In genomic region chr7:67479576-67480413, GRCm38 (mm10) we compare ENCODE assay signal across 10 mouse cellular contexts.
DNase-seq lines count a peak whose midpoint lies in the region; ATAC-seq lines count a peak whose summit lies in the region.
"Had no signal": no experiment of that assay in that cellular context is flagged by ENCODE, and none has a peak within 500 bp of the region (broad histone marks: within the 10 kb centered on the region; RNA-seq: fewer than 3 reads in every experiment).

No protein-coding gene starts in this region.

- H3K36me3 ChIP-seq in kidney, embryonic 14.5 days (ENCODE audit: control insufficient read depth, insufficient read depth, low read length), result no peaks in the 10 kb centered on the region
- H3K36me3 ChIP-seq in heart, embryonic 12.5 days, result no peaks in the 10 kb centered on the region
- H3K36me3 ChIP-seq: hindbrain, embryonic 15.5 days; limb, embryonic 12.5 days; midbrain, embryonic 15.5 days had no signal

- H3K27ac ChIP-seq in kidney, embryonic 14.5 days (ENCODE audit: low read depth, low read length), result no peak overlapping the region
- H3K27ac ChIP-seq in heart, embryonic 12.5 days (ENCODE audit: poor library complexity, severe bottlenecking), result no peak overlapping the region
- H3K27ac ChIP-seq: hindbrain, embryonic 15.5 days; limb, embryonic 12.5 days had no signal

- no peaks in the 10 kb centered on the region for H3K27me3 ChIP-seq in kidney, embryonic 14.5 days (ENCODE audit: control insufficient read depth, insufficient read depth, low read length)
- H3K27me3 ChIP-seq in heart, embryonic 12.5 days (replicated peaks), result no peaks in the 10 kb centered on the region
- H3K27me3 ChIP-seq: hindbrain, embryonic 15.5 days; limb, embryonic 12.5 days; midbrain, embryonic 15.5 days had no signal

- no peaks in the 10 kb centered on the region for H3K9me3 ChIP-seq in kidney, embryonic 14.5 days (ENCODE audit: control insufficient read depth, low read length)
- no peaks in the 10 kb centered on the region for H3K9me3 ChIP-seq in heart, embryonic 12.5 days (replicated peaks)
- H3K9me3 ChIP-seq: hindbrain, embryonic 15.5 days; limb, embryonic 12.5 days; midbrain, embryonic 15.5 days had no signal

- H3K9ac ChIP-seq in kidney, embryonic 14.5 days (ENCODE audit: low read depth, low read length), result no peak overlapping the region
- H3K9ac ChIP-seq in heart, embryonic 12.5 days, result no peak overlapping the region
- H3K9ac ChIP-seq: hindbrain, embryonic 15.5 days; limb, embryonic 12.5 days; midbrain, embryonic 15.5 days had no signal

- peak; percentile 40 for DNase-seq in kidney, adult 9 months
- DNase-seq in adrenal gland, postnatal 36 days, result peak; percentile 40 to 70
- peak; percentile 42 to 57 for DNase-seq in kidney, postnatal 36 days
- DNase-seq in spleen, adult 12 weeks (ENCODE audit: low spot score), result no peak
- no peak for DNase-seq in gastrocnemius, postnatal 25 days

- WGBS in kidney, embryonic 14.5 days, result 78% methylated on average over 17 of the region's 17 CpGs
- WGBS in heart, embryonic 12.5 days, result 75% methylated on average over 17 of the region's 17 CpGs

- no peak overlapping the region for H3K4me3 ChIP-seq in kidney, embryonic 14.5 days (ENCODE audit: low read length)
- H3K4me3 ChIP-seq in heart, embryonic 12.5 days, result no peak overlapping the region
- H3K4me3 ChIP-seq: hindbrain, embryonic 15.5 days; limb, embryonic 12.5 days; midbrain, embryonic 15.5 days had no signal

- no peak for ATAC-seq in kidney, embryonic 14.5 days (ENCODE audit: low FRiP score, low TSS enrichment)
- peak; percentile 20 for ATAC-seq in heart, embryonic 12.5 days (ENCODE audit: insufficient number of reproducible peaks, low FRiP score)

- H3K4me2 ChIP-seq in kidney, embryonic 14.5 days (replicated peaks; ENCODE audit: low read depth, low read length), result no peak overlapping the region
- no peak overlapping the region for H3K4me2 ChIP-seq in heart, embryonic 12.5 days
- H3K4me2 ChIP-seq: hindbrain, embryonic 15.5 days; limb, embryonic 12.5 days; midbrain, embryonic 15.5 days had no signal

- H3K4me1 ChIP-seq in kidney, embryonic 14.5 days (ENCODE audit: control insufficient read depth, insufficient read depth, low read length), result no peaks in the 10 kb centered on the region
- H3K4me1 ChIP-seq in heart, embryonic 12.5 days (replicated peaks), result peaks cover 42% of the 10 kb centered on the region

Comparison
In these comparisons a context has a peak if more than half of its experiments do, and no peak if none do; other contexts are left out.
1. DNase-seq: peak in kidney, adult 9 months (single experiment), adrenal gland, postnatal 36 days (2 of 2) and kidney, postnatal 36 days (2 of 2); none in spleen, adult 12 weeks (single experiment) and gastrocnemius, postnatal 25 days (single experiment).